Comparison of ENCODE assay signal across 19 mouse cellular contexts in genomic region chr8:113672599-113673255, GRCm38 (mm10). TPM values are rescaled to one million over a fixed set of nuclear protein-coding genes. Genes with fewer than 3 reads are reported as not detected.
A peak's percentile ranks its signal among the peaks of the same experiment; 100 is the strongest.
DNase-seq lines count a peak whose midpoint lies in the region; ATAC-seq and TF ChIP-seq lines count a peak whose summit lies in the region.
"Had no signal": no experiment of that assay in that cellular context is flagged by ENCODE, and none has a peak within 500 bp of the region (broad histone marks: within the 10 kb centered on the region; RNA-seq: fewer than 3 reads in every experiment).

No protein-coding gene starts in this region.

- no peak overlapping the region for H3K4me3 ChIP-seq in hindbrain, embryonic 15.5 days
- H3K4me3 ChIP-seq in hindbrain, embryonic 12.5 days, result no peak overlapping the region
- no peak overlapping the region for H3K4me3 ChIP-seq in cerebellum, adult 2 months (replicated peaks; ENCODE audit: insufficient read depth, low read depth, low read length)
- no peak overlapping the region for H3K4me3 ChIP-seq in embryonic facial prominence, embryonic 10.5 days
- H3K4me3 ChIP-seq: embryonic facial prominence, embryonic 12.5 days; layer of hippocampus, adult 2 months; neural tube, embryonic 15.5 days; stomach, embryonic 15.5 days had no signal

- peak; percentile 21 to 43 for DNase-seq in cerebellum, adult 2 months
- DNase-seq in embryonic facial prominence, embryonic 10.5 days (ENCODE audit: low spot score), result peak; percentile 28
- DNase-seq in retina, embryonic 14.5 days (ENCODE audit: low spot score), result peak; percentile 36
- no peak for DNase-seq in urinary bladder, postnatal 14 days (ENCODE audit: low spot score)
- no peak for DNase-seq in gastrocnemius, postnatal 4 days (ENCODE audit: low spot score in 2 of 2)
- DNase-seq: kidney, adult 8-10 months; thymus, postnatal 36 days had no signal

- peak; percentile 63 for ATAC-seq in hindbrain, embryonic 15.5 days (ENCODE audit: low FRiP score, low read depth)
- no peak for ATAC-seq in hindbrain, embryonic 12.5 days (ENCODE audit: low FRiP score)
- ATAC-seq: CD4-positive, CD25-positive, alpha-beta regulatory T cell, adult 4 months; midbrain, embryonic 16.5 days had no signal

- TF ChIP-seq CTCF in cerebellum, adult 2 months (IDR thresholded peaks at IDR 0.05; ENCODE audit: borderline replicate concordance, insufficient read depth, low read depth, low read length), result no peak

- H3K27ac ChIP-seq in hindbrain, embryonic 15.5 days (replicated peaks), result no peak overlapping the region
- no peak overlapping the region for H3K27ac ChIP-seq in hindbrain, embryonic 12.5 days
- H3K27ac ChIP-seq in cerebellum, adult 2 months (ENCODE audit: insufficient read depth, low read length), result no peak overlapping the region
- no peak overlapping the region for H3K27ac ChIP-seq in embryonic facial prominence, embryonic 10.5 days (replicated peaks)
- H3K27ac ChIP-seq: embryonic facial prominence, embryonic 12.5 days; layer of hippocampus, adult 2 months; macrophage; neural tube, embryonic 15.5 days; stomach, embryonic 15.5 days had no signal

- no peaks in the 10 kb centered on the region for H3K9me3 ChIP-seq in hindbrain, embryonic 15.5 days
- H3K9me3 ChIP-seq in hindbrain, embryonic 12.5 days (replicated peaks), result no peaks in the 10 kb centered on the region
- H3K9me3 ChIP-seq in embryonic facial prominence, embryonic 10.5 days, result no peaks in the 10 kb centered on the region
- H3K9me3 ChIP-seq: embryonic facial prominence, embryonic 12.5 days; neural tube, embryonic 15.5 days; stomach, embryonic 15.5 days had no signal

- TF ChIP-seq POLR2A in cerebellum, adult 2 months (IDR thresholded peaks at IDR 0.05; ENCODE audit: borderline replicate concordance, insufficient read depth, low read length), result no peak

- H3K4me1 ChIP-seq in hindbrain, embryonic 15.5 days (replicated peaks), result no peaks in the 10 kb centered on the region
- no peaks in the 10 kb centered on the region for H3K4me1 ChIP-seq in hindbrain, embryonic 12.5 days
- peaks cover 4% of the 10 kb centered on the region; the same call in 1 of the 2 replicates for H3K4me1 ChIP-seq in cerebellum, adult 2 months (ENCODE audit: control insufficient read depth, insufficient read depth, low read length)
- peaks cover 16% of the 10 kb centered on the region; the same call in 1 of the 2 replicates for H3K4me1 ChIP-seq in embryonic facial prominence, embryonic 10.5 days
- H3K4me1 ChIP-seq: neural tube, embryonic 15.5 days; stomach, embryonic 15.5 days had no signal

- no peak overlapping the region for H3K9ac ChIP-seq in hindbrain, embryonic 15.5 days
- H3K9ac ChIP-seq in hindbrain, embryonic 12.5 days, result no peak overlapping the region
- H3K9ac ChIP-seq: embryonic facial prominence, embryonic 12.5 days; neural tube, embryonic 15.5 days; stomach, embryonic 15.5 days had no signal

- 64% methylated on average over 11 of the region's 11 CpGs for WGBS in hindbrain, embryonic 15.5 days
- 76% methylated on average over 11 of the region's 11 CpGs for WGBS in hindbrain, embryonic 12.5 days
- WGBS in cerebellum, adult 2 months, result 20% methylated on average over 11 of the region's 11 CpGs
- WGBS in embryonic facial prominence, embryonic 10.5 days, result 79% methylated on average over 11 of the region's 11 CpGs

- no peaks in the 10 kb centered on the region for H3K36me3 ChIP-seq in hindbrain, embryonic 15.5 days
- H3K36me3 ChIP-seq in hindbrain, embryonic 12.5 days, result no peaks in the 10 kb centered on the region
- H3K36me3 ChIP-seq in embryonic facial prominence, embryonic 10.5 days (replicated peaks), result no peaks in the 10 kb centered on the region
- H3K36me3 ChIP-seq: embryonic facial prominence, embryonic 12.5 days; neural tube, embryonic 15.5 days; stomach, embryonic 15.5 days had no signal

- no peak overlapping the region for H3K4me2 ChIP-seq in hindbrain, embryonic 15.5 days
- no peak overlapping the region for H3K4me2 ChIP-seq in hindbrain, embryonic 12.5 days (replicated peaks)
- H3K4me2 ChIP-seq: embryonic facial prominence, embryonic 12.5 days; neural tube, embryonic 15.5 days; stomach, embryonic 15.5 days had no signal

- no peaks in the 10 kb centered on the region for H3K27me3 ChIP-seq in hindbrain, embryonic 15.5 days
- H3K27me3 ChIP-seq in hindbrain, embryonic 12.5 days, result no peaks in the 10 kb centered on the region
- no peaks in the 10 kb centered on the region for H3K27me3 ChIP-seq in cerebellum, adult 2 months (ENCODE audit: control insufficient read depth, insufficient read depth, low read length)
- no peaks in the 10 kb centered on the region for H3K27me3 ChIP-seq in embryonic facial prominence, embryonic 10.5 days (replicated peaks; ENCODE audit: low read depth, poor library complexity, severe bottlenecking)
- H3K27me3 ChIP-seq: embryonic facial prominence, embryonic 12.5 days; neural tube, embryonic 15.5 days; stomach, embryonic 15.5 days had no signal

RNA-seq across cellular contexts. Expression of gene Syce1l, which starts 29.7 kb away (rescaled TPM):
- 0.21 TPM in 1 of 2 replicates, not detected in the other for polyA plus RNA-seq in hindbrain, embryonic 15.5 days (2015; fragmentation: Nextera tagmentation; extraction: Ambion mirVana)
- polyA plus RNA-seq in hindbrain, embryonic 12.5 days (2016; fragmentation: Nextera tagmentation; extraction: Ambion mirVana), result 0.30 TPM in 1 of 2 replicates, not detected in the other
- polyA plus RNA-seq in cerebellum, adult 2 months (2012; rRNA removed), result 0.18 and 0.49 TPM in 2 replicates
- polyA plus RNA-seq in embryonic facial prominence, embryonic 10.5 days (2016; fragmentation: Nextera tagmentation; extraction: Ambion mirVana), result not detected in 2 replicates
- not detected for total RNA-seq in gastrocnemius, postnatal 4 days (2021)
- total RNA-seq: heart, adult 8-10 months; heart, postnatal 25 days had no signal
- polyA plus RNA-seq: CD4-positive, CD25-positive, alpha-beta regulatory T cell, adult 4 months; embryonic facial prominence, embryonic 12.5 days; liver, embryonic 16.5 days; macrophage; midbrain, embryonic 16.5 days; stomach, embryonic 15.5 days had no signal

RNA-seq across cellular contexts. Expression of gene Mon1b, which starts 37.3 kb away (rescaled TPM):
- polyA plus RNA-seq in hindbrain, embryonic 15.5 days (2015; fragmentation: Nextera tagmentation; extraction: Ambion mirVana), result 10.6 and 13.2 TPM in 2 replicates
- polyA plus RNA-seq in hindbrain, embryonic 12.5 days (2016; fragmentation: Nextera tagmentation; extraction: Ambion mirVana), result 11.0 and 14.3 TPM in 2 replicates
- polyA plus RNA-seq in cerebellum, adult 2 months (2012; rRNA removed), result 11.2 and 12.4 TPM in 2 replicates
- polyA plus RNA-seq in embryonic facial prominence, embryonic 10.5 days (2016; fragmentation: Nextera tagmentation; extraction: Ambion mirVana), result 7.7 and 9.4 TPM in 2 replicates
- total RNA-seq in gastrocnemius, postnatal 4 days (2021), result 1 to 10 TPM; 5.9 to 6.6 TPM

Comparison
In these comparisons a context has a peak if more than half of its experiments do, and no peak if none do; other contexts are left out.
1. DNase-seq: peak in cerebellum, adult 2 months (2 of 2), embryonic facial prominence, embryonic 10.5 days (single experiment) and retina, embryonic 14.5 days (single experiment); none in urinary bladder, postnatal 14 days (single experiment) and gastrocnemius, postnatal 4 days (0 of 2).